Mouse (Mus musculus) embryonic facial prominence, embryonic 11.5 days (tissue): Measurements from ENCODE around the gene Sema6d. TPM values are rescaled to one million over a fixed set of nuclear protein-coding genes. Genes with fewer than 3 reads are reported as not detected.

Experiments
- ATAC-seq: fragments of 200-750 bp; cut with Nextera tagmentation; replicated peaks from 2 replicates; pipeline ENCODE4 v1.8.0; 2017; ENCODE audit warnings: low read depth; ENCODE audit not compliant: insufficient number of reproducible peaks, low FRiP score, low TSS enrichment
- DNase-seq: peaks from one replicate; pipeline ENCODE4 v3.0.0-alpha.2; 2015; ENCODE audit warnings: low spot score
- H3K27ac ChIP-seq: fragments of 300-500 bp; sonication (generic); replicated peaks from 2 replicates; pipeline ENCODE4 v1.5.1; 2014; ENCODE audit warnings: mild to moderate bottlenecking, low read depth, low read length, control low read depth
- H3K27me3 ChIP-seq: fragments of 300-500 bp; sonication (generic); 2 replicates; pipeline ENCODE4 v1.6.1; 2014; ENCODE audit warnings: mild to moderate bottlenecking, low read length, moderate library complexity, mixed read lengths; ENCODE audit not compliant: control insufficient read depth, insufficient read depth
- H3K36me3 ChIP-seq: fragments of 300-500 bp; sonication (generic); replicated peaks from 2 replicates; pipeline ENCODE4 v1.6.1; 2014; ENCODE audit warnings: low read depth, mild to moderate bottlenecking, low read length, moderate library complexity, mixed read lengths; ENCODE audit not compliant: control insufficient read depth, insufficient read depth
- H3K4me1 ChIP-seq: fragments of 300-500 bp; sonication (generic); 2 replicates; pipeline ENCODE4 v1.6.1; 2014; ENCODE audit warnings: low read length, mixed read lengths; ENCODE audit not compliant: control insufficient read depth, insufficient read depth
- H3K4me2 ChIP-seq: fragments of 300-500 bp; sonication (generic); 2 replicates; pipeline ENCODE4 v1.6.1; 2014; ENCODE audit warnings: low read depth, mild to moderate bottlenecking, control low read depth, low read length, moderate library complexity
- H3K4me3 ChIP-seq: fragments of 300-500 bp; sonication (generic); 2 replicates; pipeline ENCODE4 v1.5.1; 2014; ENCODE audit warnings: low read depth, low read length, control low read depth
- H3K9ac ChIP-seq: fragments of 300-500 bp; sonication (generic); replicated peaks from 2 replicates; pipeline ENCODE4 v1.6.1; 2014; ENCODE audit warnings: mild to moderate bottlenecking, control low read depth, low read length
- H3K9me3 ChIP-seq: fragments of 300-500 bp; sonication (generic); replicated peaks from 2 replicates; pipeline ENCODE4 v1.6.1; 2016; ENCODE audit warnings: mild to moderate bottlenecking, low read length, inconsistent platforms, mixed read lengths; ENCODE audit not compliant: control insufficient read depth
- WGBS: fragments of 180-500 bp; shearing (Covaris S2); extraction: QIAGEN DNeasy Blood & Tissue Kit; methylation state at CpG from one replicate; pipeline ENCODE4 v1.1.7; 2014; 5-methylcytosine and 5-hydroxymethylcytosine counted together
- polyA plus RNA-seq: library from polyadenylated mRNA; unstranded; fragments of >200 nt; fragmentation: Nextera tagmentation; extraction: Ambion mirVana; gene quantifications from 2 replicates; pipeline ENCODE4 v1.2.1, GENCODE M21; 2014

Gene Sema6d
- polyA plus RNA-seq, 1 experiment from 2014 or later = 10.5 TPM

DNA sequence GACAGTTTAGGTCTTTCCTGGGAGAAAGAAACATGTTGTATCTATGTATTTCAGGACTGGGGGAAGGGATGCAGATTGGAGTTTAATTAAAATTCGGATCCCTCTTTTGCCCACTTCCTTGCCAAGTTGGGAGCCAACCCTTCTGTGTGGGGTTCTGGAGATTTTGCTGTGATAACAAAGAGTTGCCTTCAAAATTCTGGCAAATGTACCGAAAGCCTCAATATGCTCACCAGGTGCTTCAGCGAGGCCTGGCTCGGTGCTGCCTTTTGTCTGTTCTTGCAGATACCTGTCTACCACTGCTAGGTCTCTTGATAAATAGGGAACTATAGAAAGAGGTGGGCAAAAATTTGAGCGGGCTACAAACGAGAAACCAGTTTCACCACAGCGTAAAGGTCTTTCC lies 563.4 kb downstream of the Sema6d start:
- Histone ChIP-seq H3K9me3 (no peaks in the 10 kb centered on the region), H3K27me3 (no peaks in the 10 kb centered on the region), H3K4me1 (no peaks in the 10 kb centered on the region), H3K4me2 (no peak overlapping the region), H3K36me3 (no peaks in the 10 kb centered on the region), H3K27ac (no peak overlapping the region), H3K4me3 (no peak overlapping the region), H3K9ac (no peak overlapping the region)
- DNase-seq = no peak
- ATAC-seq = no peak
- WGBS = 91% methylated on average over 7 of the region's 7 CpGs

- H3K9ac ChIP-seq = no peak overlapping the region
- H3K4me1 ChIP-seq = no peaks in the 10 kb centered on the region
- H3K27ac ChIP-seq = no peak overlapping the region
- no peak for DNase-seq
- H3K27me3 ChIP-seq = no peaks in the 10 kb centered on the region
- no peak overlapping the region for H3K4me2 ChIP-seq
- WGBS = 84% methylated on average over 11 of the region's 11 CpGs
- no peak overlapping the region for H3K4me3 ChIP-seq
- no peak for ATAC-seq
- no peaks in the 10 kb centered on the region for H3K36me3 ChIP-seq
- no peaks in the 10 kb centered on the region for H3K9me3 ChIP-seq
Measured at GRCm38 (mm10) chr2:124657358-124657757, 567.6 kb downstream of the Sema6d start.

- H3K4me2 ChIP-seq = no peak overlapping the region
- H3K27me3 ChIP-seq = no peaks in the 10 kb centered on the region
- WGBS = 91% methylated on average over 14 of the region's 14 CpGs
- no peak overlapping the region for H3K27ac ChIP-seq
- no peaks in the 10 kb centered on the region for H3K4me1 ChIP-seq
- no peaks in the 10 kb centered on the region for H3K36me3 ChIP-seq
- no peak overlapping the region for H3K9ac ChIP-seq
- no peak for DNase-seq
- no peak for ATAC-seq
- H3K9me3 ChIP-seq = no peaks in the 10 kb centered on the region
- no peak overlapping the region for H3K4me3 ChIP-seq
Measured at GRCm38 (mm10) chr2:124658374-124658773, 568.6 kb downstream of the Sema6d start.

DNA sequence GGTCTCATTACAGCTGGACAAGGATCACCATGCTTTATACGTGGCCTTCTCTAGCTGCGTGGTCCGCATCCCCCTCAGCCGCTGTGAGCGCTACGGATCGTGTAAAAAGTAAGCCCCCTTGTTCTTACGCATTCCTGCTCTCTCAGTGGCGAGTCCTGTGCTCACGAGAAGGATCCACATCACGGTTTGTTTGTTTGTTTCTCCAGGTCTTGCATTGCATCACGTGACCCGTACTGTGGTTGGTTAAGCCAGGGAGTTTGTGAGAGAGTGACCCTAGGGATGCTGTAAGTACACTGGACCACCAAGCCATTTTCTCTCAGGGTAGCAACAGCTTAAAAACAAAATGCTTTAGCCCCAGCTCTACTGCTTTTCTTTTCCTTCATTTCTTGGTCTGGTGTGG lies 569.8 kb downstream of the Sema6d start:
- H3K36me3 ChIP-seq = no peaks in the 10 kb centered on the region; the same call in 1 of the 2 replicates
- H3K4me2 ChIP-seq = no peak overlapping the region
- H3K4me1 ChIP-seq = no peaks in the 10 kb centered on the region
- no peaks in the 10 kb centered on the region for H3K27me3 ChIP-seq
- WGBS = 90% methylated on average over 13 of the region's 13 CpGs
- H3K9me3 ChIP-seq = no peaks in the 10 kb centered on the region
- no peak for ATAC-seq
- DNase-seq = no peak
- H3K27ac ChIP-seq = no peak overlapping the region
- no peak overlapping the region for H3K4me3 ChIP-seq
- H3K9ac ChIP-seq = no peak overlapping the region

DNA sequence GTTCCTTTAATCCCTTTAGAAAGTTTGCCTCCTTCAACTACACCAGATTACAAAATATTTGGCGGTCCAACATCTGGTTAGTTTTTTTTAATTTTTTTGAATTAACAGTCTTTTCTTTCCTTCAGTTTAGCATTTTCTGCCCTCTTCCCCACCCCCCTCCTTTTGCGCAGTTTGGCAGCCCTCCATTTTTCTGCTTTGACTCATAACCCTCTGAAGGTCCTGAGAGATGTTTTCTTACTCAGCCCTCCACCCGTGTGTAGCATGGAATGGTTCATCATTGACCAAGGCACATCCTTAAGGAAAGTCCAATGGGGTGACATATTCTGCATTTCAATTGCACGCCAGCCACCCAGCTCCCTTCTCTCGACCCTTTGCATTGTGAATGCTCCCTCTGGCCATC lies 570.9 kb downstream of the Sema6d start:
- no peak overlapping the region for H3K27ac ChIP-seq
- WGBS = 89% methylated on average over 5 of the region's 5 CpGs

DNA sequence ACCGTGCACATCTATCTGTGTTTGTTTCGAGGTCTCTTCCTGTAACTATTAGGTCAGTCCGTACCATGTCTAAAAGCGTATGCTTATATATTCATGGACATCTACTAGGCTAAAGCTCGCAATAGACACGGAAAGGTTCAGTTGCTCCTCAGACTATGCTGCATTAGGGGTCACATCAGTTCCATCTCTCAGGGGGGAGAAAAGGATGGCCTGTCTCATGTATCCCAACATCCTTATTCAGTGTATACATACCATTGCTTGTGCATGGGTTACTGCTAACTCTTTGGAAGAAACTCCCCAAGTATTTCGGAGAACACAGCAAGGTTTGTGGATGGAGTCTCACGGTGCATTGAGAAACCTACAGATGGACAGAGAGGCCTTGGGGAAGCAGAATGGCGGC lies 571.5 kb downstream of the Sema6d start:
- Histone ChIP-seq H3K9ac (no peak overlapping the region), H3K36me3 (no peaks in the 10 kb centered on the region; the same call in 1 of the 2 replicates), H3K27ac (no peak overlapping the region), H3K27me3 (no peaks in the 10 kb centered on the region), H3K4me1 (no peaks in the 10 kb centered on the region), H3K4me2 (no peak overlapping the region), H3K9me3 (no peaks in the 10 kb centered on the region), H3K4me3 (no peak overlapping the region)
- 92% methylated on average over 9 of the region's 9 CpGs for WGBS
- ATAC-seq (no peak), DNase-seq (no peak)

More for the DNA sequence above, 570.9 kb downstream of the Sema6d start:
- H3K36me3 ChIP-seq = no peaks in the 10 kb centered on the region; the same call in 1 of the 2 replicates
- H3K27me3 ChIP-seq = no peaks in the 10 kb centered on the region
- ATAC-seq (no peak), DNase-seq (no peak)
- no peaks in the 10 kb centered on the region for H3K9me3 ChIP-seq
- H3K4me1 ChIP-seq = no peaks in the 10 kb centered on the region
- no peak overlapping the region for H3K4me2 ChIP-seq
- H3K4me3 ChIP-seq = no peak overlapping the region
- H3K9ac ChIP-seq = no peak overlapping the region

DNA sequence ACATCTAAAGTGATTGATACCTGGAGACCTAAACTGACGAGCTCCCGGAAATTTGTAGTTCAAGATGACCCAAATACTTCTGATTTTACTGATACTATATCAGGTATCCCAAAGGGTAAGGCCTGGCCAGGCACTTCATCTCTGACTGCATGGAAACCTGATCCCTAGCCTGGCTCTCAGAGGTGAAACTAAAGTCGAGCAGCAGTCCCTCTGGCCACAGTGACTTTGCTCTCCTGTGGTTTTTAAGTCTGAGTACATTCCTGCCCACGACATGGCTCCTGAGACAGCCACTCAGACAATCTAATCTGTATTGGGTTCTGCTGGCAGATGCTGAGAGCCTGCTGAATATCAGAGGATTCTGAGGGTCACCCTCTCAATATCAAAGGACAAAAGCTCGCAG lies 572.5 kb downstream of the Sema6d start:
- 39% methylated on average over 5 of the region's 5 CpGs for WGBS
- ATAC-seq (no peak), DNase-seq (no peak)
- H3K27ac ChIP-seq = no peak overlapping the region
- H3K36me3 ChIP-seq = no peaks in the 10 kb centered on the region; the same call in 1 of the 2 replicates
- no peak overlapping the region for H3K9ac ChIP-seq
- no peaks in the 10 kb centered on the region for H3K9me3 ChIP-seq
- no peak overlapping the region for H3K4me3 ChIP-seq
- no peak overlapping the region for H3K4me2 ChIP-seq
- H3K27me3 ChIP-seq = no peaks in the 10 kb centered on the region
- H3K4me1 ChIP-seq = no peaks in the 10 kb centered on the region

GRCm38 (mm10) chr2:124664191-124664590 lies 574.4 kb downstream of the Sema6d start:
- Histone ChIP-seq H3K4me2 (no peak overlapping the region), H3K4me3 (no peak overlapping the region), H3K9me3 (no peaks in the 10 kb centered on the region), H3K9ac (no peak overlapping the region), H3K4me1 (no peaks in the 10 kb centered on the region), H3K27me3 (no peaks in the 10 kb centered on the region), H3K27ac (no peak overlapping the region), H3K36me3 (no peaks in the 10 kb centered on the region; the same call in 1 of the 2 replicates)
- no peak for ATAC-seq
- no peak for DNase-seq
- WGBS = 96% methylated on average over 16 of the region's 16 CpGs
